Mouse (Mus musculus) CH12.LX (cell line): ENCODE data around the gene Ilf3. TPM values are rescaled to one million over a fixed set of nuclear protein-coding genes. Genes with fewer than 3 reads are reported as not detected.

ENCODE experiments used
- DNase-seq: peaks from one replicate; pipeline ENCODE4 v3.0.0-alpha.2; 2013; ENCODE audit errors: extremely low read depth
- H3K27ac ChIP-seq: 2 replicates; pipeline ENCODE4 v1.5.1; 2012; ENCODE audit warnings: low read depth, mild to moderate bottlenecking, control low read depth, moderate library complexity; ENCODE audit not compliant: insufficient read depth
- H3K27me3 ChIP-seq: replicated peaks from 2 replicates; pipeline ENCODE3; 2012; ENCODE audit warnings: inconsistent platforms
- H3K36me3 ChIP-seq, 2 experiments: replicated peaks in 1 of 2; 2 replicates each; pipeline versions ENCODE3 to v1.6.1; 2012; ENCODE audit warnings: inconsistent platforms in 1 of 2, low read length in 1 of 2, mild to moderate bottlenecking in 1 of 2, mixed read lengths in 1 of 2, moderate library complexity in 1 of 2; ENCODE audit not compliant: control insufficient read depth in 1 of 2, insufficient read depth in 1 of 2
- H3K4me1 ChIP-seq, 2 experiments: 2 replicates each; pipeline ENCODE4 v1.6.1; 2012; ENCODE audit warnings: inconsistent platforms in 1 of 2, moderate library complexity in 1 of 2; ENCODE audit not compliant: insufficient read depth in 2 of 2, control insufficient read depth in 1 of 2
- H3K4me2 ChIP-seq: 2 replicates; pipeline ENCODE4 v1.6.1; 2012; ENCODE audit warnings: low read depth, mild to moderate bottlenecking, control low read depth; ENCODE audit not compliant: poor library complexity, insufficient read depth, severe bottlenecking
- H3K4me3 ChIP-seq, 3 experiments: fragments of 150-350 bp in 1 of 3; sonication (generic) in 1 of 3; replicated peaks in 1 of 3; 2 replicates each; pipeline versions ENCODE3 to v1.5.1; 2011 to 2012; ENCODE audit warnings: low read depth in 2 of 3, low read length in 2 of 3, mild to moderate bottlenecking in 2 of 3, moderate library complexity in 2 of 3, control low read depth in 1 of 3, improper control_type of control experiment in 1 of 3, inconsistent platforms in 1 of 3, mixed read lengths in 1 of 3; ENCODE audit not compliant: poor library complexity in 1 of 3
- H3K79me2 ChIP-seq: replicated peaks from 2 replicates; pipeline ENCODE4 v1.6.1; 2012; ENCODE audit warnings: mild to moderate bottlenecking, moderate library complexity; ENCODE audit not compliant: control insufficient read depth, poor library complexity, insufficient read depth, severe bottlenecking; ENCODE audit errors: extremely low read depth
- H3K9ac ChIP-seq: 2 replicates; pipeline ENCODE4 v1.6.1; 2012; ENCODE audit warnings: low read depth, mild to moderate bottlenecking, control low read depth, moderate library complexity; ENCODE audit not compliant: insufficient read depth
- H3K9me3 ChIP-seq: replicated peaks from 2 replicates; pipeline ENCODE3; 2012; ENCODE audit warnings: low read length, inconsistent platforms, mixed read lengths
- BHLHE40 ChIP-seq: IDR thresholded peaks from 2 replicates; pipeline ENCODE4 v1.6.1; 2011; ENCODE audit warnings: mild to moderate bottlenecking, low read depth, low read length, improper control_type of control experiment
- CTCF ChIP-seq, 2 experiments: IDR thresholded peaks in 1 of 2; conservative IDR thresholded peaks in 1 of 2; 2 replicates each; pipeline ENCODE4 v1.5.1; 2011 to 2012; ENCODE audit warnings: low read depth in 2 of 2, low read length in 2 of 2, improper control_type of control experiment in 1 of 2, inconsistent platforms in 1 of 2, mild to moderate bottlenecking in 1 of 2, moderate library complexity in 1 of 2
- ELF1 ChIP-seq: IDR thresholded peaks from 2 replicates; pipeline ENCODE4 v1.6.1; 2014; ENCODE audit warnings: low read depth, mild to moderate bottlenecking, inconsistent platforms, low read length, improper control_type of control experiment
- EP300 ChIP-seq: IDR thresholded peaks from 2 replicates; pipeline ENCODE4 v1.6.1; 2011; ENCODE audit warnings: low read length, improper control_type of control experiment
- ETS1 ChIP-seq: conservative IDR thresholded peaks from 2 replicates; pipeline ENCODE4 v1.6.1; 2012; ENCODE audit warnings: low read depth, mild to moderate bottlenecking, inconsistent platforms, low read length, improper control_type of control experiment, moderate library complexity
- HCFC1 ChIP-seq: IDR thresholded peaks from 2 replicates; pipeline ENCODE4 v1.6.1; 2012; ENCODE audit warnings: low read depth, mild to moderate bottlenecking, inconsistent platforms, low read length, improper control_type of control experiment
- IRF4 ChIP-seq: IDR thresholded peaks from 2 replicates; pipeline ENCODE4 v1.6.1; 2014; ENCODE audit warnings: low read depth, mild to moderate bottlenecking, inconsistent platforms, low read length, improper control_type of control experiment
- JUN ChIP-seq: IDR thresholded peaks from 2 replicates; pipeline ENCODE4 v1.6.1; 2011; ENCODE audit warnings: low read depth, mild to moderate bottlenecking, low read length, improper control_type of control experiment, moderate library complexity; ENCODE audit not compliant: insufficient read depth
- JUND ChIP-seq: conservative IDR thresholded peaks from 2 replicates; pipeline ENCODE4 v1.6.1; 2011; ENCODE audit warnings: low read depth, low read length, improper control_type of control experiment
- KAT2A ChIP-seq: IDR thresholded peaks from 2 replicates; pipeline ENCODE4 v1.6.1; 2012; ENCODE audit warnings: low read length, improper control_type of control experiment, inconsistent platforms; ENCODE audit not compliant: insufficient replicate concordance
- MAX ChIP-seq: IDR thresholded peaks from 2 replicates; pipeline ENCODE4 v1.6.1; 2011; ENCODE audit warnings: low read length, improper control_type of control experiment
- MXI1 ChIP-seq: IDR thresholded peaks from 2 replicates; pipeline ENCODE4 v1.6.1; 2011; ENCODE audit warnings: mild to moderate bottlenecking, low read depth, low read length, improper control_type of control experiment
- POLR2A ChIP-seq: IDR thresholded peaks from 2 replicates; pipeline ENCODE4 v1.6.1; 2011; ENCODE audit warnings: low read depth, mild to moderate bottlenecking, improper control_type of control experiment, low read length
- POLR2AphosphoS2 ChIP-seq: IDR thresholded peaks from 2 replicates; pipeline ENCODE4 v1.6.1; 2011; ENCODE audit warnings: low read depth, low read length, improper control_type of control experiment
- RAD21 ChIP-seq: IDR thresholded peaks from 2 replicates; pipeline ENCODE4 v1.6.1; 2011; ENCODE audit warnings: low read depth, mild to moderate bottlenecking, low read length, improper control_type of control experiment, moderate library complexity
- SIN3A ChIP-seq: IDR thresholded peaks from 2 replicates; pipeline ENCODE4 v1.6.1; 2012; ENCODE audit warnings: low read length, improper control_type of control experiment, inconsistent platforms
- SMC3 ChIP-seq: IDR thresholded peaks from 2 replicates; pipeline ENCODE4 v1.6.1; 2011; ENCODE audit warnings: low read depth, low read length, improper control_type of control experiment
- TBP ChIP-seq: conservative IDR thresholded peaks from 2 replicates; pipeline ENCODE4 v1.6.1; 2011; ENCODE audit warnings: low read depth, low read length, improper control_type of control experiment
- USF2 ChIP-seq: conservative IDR thresholded peaks from 2 replicates; pipeline ENCODE4 v1.6.1; 2011; ENCODE audit warnings: low read depth, low read length, improper control_type of control experiment
- ZC3H11A ChIP-seq: IDR thresholded peaks from 2 replicates; pipeline ENCODE4 v1.6.1; 2012; ENCODE audit warnings: low read depth, mild to moderate bottlenecking, inconsistent platforms, low read length, improper control_type of control experiment
- ZKSCAN1 ChIP-seq: IDR thresholded peaks from 2 replicates; pipeline ENCODE4 v1.6.1; 2012; ENCODE audit warnings: low read depth, inconsistent platforms, low read length, improper control_type of control experiment, borderline replicate concordance
- ZNF384 ChIP-seq: IDR thresholded peaks from 2 replicates; pipeline ENCODE4 v1.6.1; 2012; ENCODE audit warnings: low read depth, low read length, improper control_type of control experiment, inconsistent platforms
- dilution Hi-C: fragments of 300-500 bp; cut with MboI; formaldehyde crosslinking; loops from 2 replicates; pipeline ENCODE4 v1.14.3; 2020; ENCODE audit warnings: low sequenced_read_pairs; ENCODE audit not compliant: extremely low pct_unique_long_range_greater_than_20kb, extremely low pct_ligation_motif_present
- in situ Hi-C: fragments of 300-500 bp; cut with MboI; formaldehyde crosslinking; loops from 3 replicates; pipeline ENCODE4 v1.14.3; 2019; ENCODE audit warnings: low sequenced_read_pairs, low pct_ligation_motif_present, low pct_unique_long_range_greater_than_20kb, mixed read lengths
- polyA plus RNA-seq: library from polyadenylated mRNA; unstranded; fragments of >175 nt; gene quantifications from 2 replicates; pipeline ENCODE4 v1.2.1, GENCODE M21; 2012; ENCODE audit warnings: low read depth; ENCODE audit not compliant: insufficient read length
- total RNA-seq, 2 experiments: library from RNA; depleted of rRNA; stranded (reverse); fragments of 300-350 nt in 1 of 2; fragments of >200 nt in 1 of 2; gene quantifications; 2 replicates each; pipeline ENCODE4 v1.2.3; 2012 to 2014

The Ilf3 gene
- total and polyA plus RNA-seq, 3 experiments, result 72.8 to 128 (median 77.3) TPM

GRCm38 (mm10) chr9:21417866-21418265, 50.2 kb downstream of the Ilf3 start:
- DNase-seq, result no peak
- Histone ChIP-seq H3K27me3 (no peaks in the 10 kb centered on the region), H3K79me2 (peaks cover 18% of the 10 kb centered on the region), H3K36me3 (peaks cover 61 to 85% of the 10 kb centered on the region in 2 experiments), H3K4me2 (no peak overlapping the region), H3K9me3 (no peaks in the 10 kb centered on the region), H3K27ac (no peak overlapping the region), H3K4me3 (no peak overlapping the region), H3K9ac (no peak overlapping the region), H3K4me1 (peaks cover 0 to 14% of the 10 kb centered on the region in 2 experiments; a peak in 2 of 4 replicates)
- dilution Hi-C loops (no loop called here), in situ Hi-C loops (loop anchor here (10.0 kb wide), 1 partner anchor 193 kb away; no protein-coding TSS in a partner anchor)
- TF ChIP-seq MAX (no peak), BHLHE40 (no peak)

- Histone ChIP-seq H3K79me2 (peaks cover 5% of the 10 kb centered on the region; the same call in 1 of the 2 replicates), H3K27ac (no peak overlapping the region)
Measured at GRCm38 (mm10) chr9:21419646-21420045, 52.0 kb downstream of the Ilf3 start.

GRCm38 (mm10) chr9:21424631-21425555, 57.2 kb downstream of the Ilf3 start, which contains the start of gene Dnm2:
TSS of gene Dnm2 (plus strand) at chr9:21424908.
- Histone ChIP-seq H3K27me3 (no peaks in the 10 kb centered on the region), H3K27ac (peak within 1 kb of the TSS; percentile 63), H3K4me1 (peaks cover 11 to 39% of the 10 kb centered on the region in 2 experiments), H3K79me2 (peaks cover 49% of the 10 kb centered on the region), H3K4me3 (peak within 1 kb of the TSS; percentile 89 to 91 (median 90)), H3K9me3 (no peaks in the 10 kb centered on the region), H3K36me3 (peaks cover 17 to 55% of the 10 kb centered on the region in 2 experiments), H3K9ac (peak within 1 kb of the TSS; percentile 80), H3K4me2 (peak within 1 kb of the TSS; percentile 88)
- in situ Hi-C loops, result loop anchor here (5.0 kb wide), 1 partner anchor 37 kb away; no protein-coding TSS in a partner anchor
- dilution Hi-C loops, result no loop called here
- peak; percentile 100 for DNase-seq
- TF ChIP-seq ZNF384 (no peak), USF2 (no peak), JUND (no peak), JUN (no peak), ELF1 (peak; percentile 93), ETS1 (no peak), MAX (no peak), SIN3A (peak; percentile 36; the same call in 1 of the 2 replicates), EP300 (no peak), POLR2A (peak; percentile 88), RAD21 (no peak), KAT2A (peak; percentile 78; the same call in 1 of the 2 replicates), MXI1 (peak; percentile 50), IRF4 (no peak; the same call in 1 of the 2 replicates), ZKSCAN1 (no peak), SMC3 (no peak), ZC3H11A (no peak), POLR2AphosphoS2 (peak; percentile 79; the same call in 1 of the 2 replicates), TBP (peak; percentile 85), HCFC1 (peak; percentile 76), CTCF (conservative IDR thresholded peaks at IDR 0.05 in 1 of 2, IDR thresholded peaks at IDR 0.05 in 1 of 2; ENCODE audit: low read depth in 2 of 2, low read length in 2 of 2) (no peak)

More at GRCm38 (mm10) chr9:21419646-21420045, 52.0 kb downstream of the Ilf3 start:
- Histone ChIP-seq H3K4me1 (peaks cover 2 to 8% of the 10 kb centered on the region in 2 experiments; a peak in 1 of 4 replicates), H3K9me3 (no peaks in the 10 kb centered on the region), H3K36me3 (peaks cover 53 to 74% of the 10 kb centered on the region in 2 experiments), H3K4me3 (no peak overlapping the region), H3K9ac (no peak overlapping the region)
- dilution Hi-C loops, result no loop called here
- in situ Hi-C loops, result loop anchor here (10.0 kb wide), 1 partner anchor 195 kb away; no protein-coding TSS in a partner anchor
- DNase-seq, result no peak
- TF ChIP-seq ETS1, result no peak
- TF ChIP-seq ZKSCAN1, result no peak
- no peak for TF ChIP-seq KAT2A
- TF ChIP-seq MXI1, result no peak
- TF ChIP-seq, all 38 proteins: peak for 0
- no peaks in the 10 kb centered on the region for H3K27me3 ChIP-seq
- H3K4me2 ChIP-seq, result no peak overlapping the region
